Comparison of ENCODE assay signal across 24 mouse cellular contexts in genomic region chr1:150141939-150142338, GRCm38 (mm10). TPM values are rescaled to one million over a fixed set of nuclear protein-coding genes. Genes with fewer than 3 reads are reported as not detected.
DNase-seq lines count a peak whose midpoint lies in the region; ATAC-seq lines count a peak whose summit lies in the region.
"Had no signal": no experiment of that assay in that cellular context is flagged by ENCODE, and none has a peak within 500 bp of the region (broad histone marks: within the 10 kb centered on the region; RNA-seq: fewer than 3 reads in every experiment).

No protein-coding gene starts in this region.

- intact Hi-C loops in left cerebral cortex, postnatal 14 days (cut with DNase I), result no loop called here

- ATAC-seq in frontal cortex, adult (ENCODE audit: low TSS enrichment), result peak; percentile 95
- ATAC-seq: activated CD4-positive, CD25-positive, alpha-beta regulatory T cell, adult 4 months; CD4-positive, CD25-positive, alpha-beta regulatory T cell, adult 4 months; Patski had no signal

- DNase-seq in frontal cortex, postnatal 25 days (ENCODE audit: low spot score in 2 of 2), result no peak
- peak; percentile 6 to 19 for DNase-seq in left cerebral cortex, postnatal 14 days (ENCODE audit: low spot score in 2 of 2)
- DNase-seq in left cerebral cortex, adult 11 months (ENCODE audit: low spot score), result no peak
- peak; percentile 26 for DNase-seq in brain, adult 2 months (ENCODE audit: low read depth, low spot score)
- DNase-seq in telencephalon, adult 2 months (ENCODE audit: low read depth, low spot score), result peak; percentile 9
- DNase-seq in c-Kit-positive CD71-positive TER-119-positive erythroid progenitor cells, embryonic 14.5 days (ENCODE audit: low spot score), result no peak
- no peak for DNase-seq in urinary bladder, postnatal 4 days (ENCODE audit: low spot score in 2 of 2)
- DNase-seq: adrenal gland, adult 2 months; adrenal gland, adult 8-10 months; adrenal gland, postnatal 10 days; adrenal gland, postnatal 14 days; adrenal gland, postnatal 25 days; adrenal gland, postnatal 36 days; B cell, adult 2 months; cerebellum, adult 11 months; cerebellum, adult 11-12 months; cerebellum, adult 18-20 months; cerebellum, adult 2 months had no signal

RNA-seq across cellular contexts. Expression of gene Ptgs2, which starts 42.1 kb away (rescaled TPM):
- 1 to 10 TPM; 5.8 to 8.7 TPM for total RNA-seq in left cerebral cortex, postnatal 14 days (2021)
- total RNA-seq: G1E, MEL had no signal

Comparison
In these comparisons a context has a peak if more than half of its experiments do, and no peak if none do; other contexts are left out.
1. DNase-seq: peak in left cerebral cortex, postnatal 14 days (2 of 2), brain, adult 2 months (single experiment) and telencephalon, adult 2 months (single experiment); none in frontal cortex, postnatal 25 days (0 of 2), left cerebral cortex, adult 11 months (single experiment), c-Kit-positive CD71-positive TER-119-positive erythroid progenitor cells, embryonic 14.5 days (single experiment) and urinary bladder, postnatal 4 days (0 of 2).